Mouse (Mus musculus) kidney, postnatal 14 days (tissue): ENCODE data around the gene Myl7.
A peak's percentile ranks its signal among the peaks of the same experiment; 100 is the strongest.
"Not testable (repeated sequence)": the region's sequence is repeated elsewhere in the genome, so short reads cannot be mapped to it uniquely, and the experiment has no call there.

Experiments used
- DNase-seq: peaks from one replicate; pipeline ENCODE4 v3.0.0; 2022; ENCODE audit warnings: mixed read lengths

Myl7 gene

GRCm38 (mm10) chr11:5898531-5898930 lies at the start of gene Myl7:
Gene Myl7 (minus strand): TSS chr11:5898782.
- no peak for DNase-seq

- no peak for DNase-seq
These were observed 49.2 kb upstream of the Myl7 start for GRCm38 (mm10) chr11:5947796-5948195.

GRCm38 (mm10) chr11:5945096-5945495 lies 46.5 kb upstream of the Myl7 start:
- DNase-seq: no peak

- no peak for DNase-seq
These were observed 44.4 kb upstream of the Myl7 start for GRCm38 (mm10) chr11:5942966-5943365.

- not testable (repeated sequence) for DNase-seq
These were observed 35.9 kb upstream of the Myl7 start for GRCm38 (mm10) chr11:5934531-5934930.

GRCm38 (mm10) chr11:5931947-5932346 lies 33.4 kb upstream of the Myl7 start:
- DNase-seq: not testable (repeated sequence)

- DNase-seq: no peak
These were observed 32.0 kb upstream of the Myl7 start for GRCm38 (mm10) chr11:5930578-5930977.

- DNase-seq: no peak
These were observed 28.2 kb upstream of the Myl7 start for GRCm38 (mm10) chr11:5926696-5927220.

- no peak for DNase-seq
These were observed 26.1 kb upstream of the Myl7 start for GRCm38 (mm10) chr11:5924699-5925098.

- DNase-seq: no peak
These were observed 21.9 kb upstream of the Myl7 start for GRCm38 (mm10) chr11:5920323-5920960.

GRCm38 (mm10) chr11:5919606-5920005 lies 21.0 kb upstream of the Myl7 start:
- DNase-seq: no peak

GRCm38 (mm10) chr11:5918111-5918510 lies 19.5 kb upstream of the Myl7 start:
- no peak for DNase-seq

GRCm38 (mm10) chr11:5916178-5916548 lies 17.6 kb upstream of the Myl7 start:
- DNase-seq: no peak

- no peak for DNase-seq
These were observed 17.0 kb upstream of the Myl7 start for GRCm38 (mm10) chr11:5915429-5916177.

- DNase-seq: no peak
These were observed 16.4 kb upstream of the Myl7 start for GRCm38 (mm10) chr11:5914940-5915339.

- DNase-seq: no peak
These were observed 15.4 kb upstream of the Myl7 start for GRCm38 (mm10) chr11:5913936-5914335.

- no peak for DNase-seq
These were observed 14.7 kb upstream of the Myl7 start for GRCm38 (mm10) chr11:5913256-5913655.

GRCm38 (mm10) chr11:5912635-5913034 lies 14.1 kb upstream of the Myl7 start:
- peak; percentile 63 for DNase-seq

- no peak for DNase-seq
These were observed 10.1 kb upstream of the Myl7 start for GRCm38 (mm10) chr11:5908642-5909041.

- DNase-seq: no peak
These were observed 8.5 kb upstream of the Myl7 start for GRCm38 (mm10) chr11:5907096-5907495.

GRCm38 (mm10) chr11:5905778-5906518 lies 7.4 kb upstream of the Myl7 start:
- no peak for DNase-seq

GRCm38 (mm10) chr11:5904871-5905270 lies 6.3 kb upstream of the Myl7 start:
- DNase-seq: no peak

- no peak for DNase-seq
These were observed 5.8 kb upstream of the Myl7 start for GRCm38 (mm10) chr11:5904357-5904756.

- DNase-seq: no peak
These were observed 5.3 kb upstream of the Myl7 start for GRCm38 (mm10) chr11:5903844-5904243.
